Mouse (Mus musculus) embryonic stem cell, embryonic (primary cell): ENCODE results near the gene Pparg.

Experiments
- CTCF ChIA-PET, 4 experiments: fragments of 300-600 bp in 2 of 4; fragments of 350-600 bp in 2 of 4; sonication (Branson Sonifier 250); formaldehyde crosslinking; loops; one replicate each; lab custom pipeline; 2022; ENCODE audit warnings: inconsistent platforms in 2 of 4; lab: Charles Lee
- POLR2A ChIA-PET, 4 experiments: fragments of 300-600 bp in 2 of 4; fragments of 350-600 bp in 2 of 4; sonication (Branson Sonifier 250); formaldehyde crosslinking; loops; one replicate each; lab custom pipeline; 2022; ENCODE audit warnings: antibody characterized with exemption in 4 of 4, inconsistent platforms in 1 of 4; lab: Charles Lee

The Pparg gene

DNA sequence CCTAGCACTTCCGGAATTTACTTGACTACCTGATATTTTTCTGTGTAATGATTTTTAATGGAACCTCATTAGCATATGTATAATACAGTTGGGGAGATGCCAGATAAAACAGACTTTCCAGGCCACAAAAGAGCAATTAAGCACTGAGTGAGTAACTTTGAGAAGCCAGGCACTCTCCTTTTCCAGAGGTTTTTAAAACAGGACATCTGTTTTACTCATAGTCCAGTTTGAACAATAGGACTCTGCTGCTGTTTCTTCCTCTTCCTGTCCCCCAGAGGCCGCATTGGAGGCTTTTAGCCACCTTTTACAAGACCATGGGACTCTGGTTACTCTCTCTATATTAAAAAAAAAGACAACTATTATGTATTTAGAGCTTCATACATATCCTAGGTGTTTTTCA is 72.0 kb downstream of the Pparg start:
- ChIA-PET POLR2A (no interaction called here), CTCF (no interaction called here)

DNA sequence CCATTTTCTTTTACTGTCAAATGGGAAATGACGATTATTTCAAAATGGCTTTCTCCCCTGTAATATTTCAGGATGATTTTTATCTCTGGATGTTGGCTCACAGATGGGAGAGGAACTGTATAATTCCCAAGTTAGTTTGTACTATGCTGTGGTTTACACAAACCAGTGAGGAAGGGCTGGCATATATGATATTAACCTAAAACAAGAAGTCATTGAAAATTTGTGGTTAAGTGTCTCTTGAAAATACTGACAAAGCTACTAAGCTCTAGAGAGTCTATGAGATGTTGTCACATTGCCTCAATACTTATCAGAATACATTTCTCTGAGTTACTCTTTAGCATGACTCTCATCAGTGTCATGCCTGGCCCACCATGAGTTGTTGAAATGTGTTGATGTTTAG is 73.3 kb downstream of the Pparg start:
- POLR2A ChIA-PET, result no interaction called here

DNA sequence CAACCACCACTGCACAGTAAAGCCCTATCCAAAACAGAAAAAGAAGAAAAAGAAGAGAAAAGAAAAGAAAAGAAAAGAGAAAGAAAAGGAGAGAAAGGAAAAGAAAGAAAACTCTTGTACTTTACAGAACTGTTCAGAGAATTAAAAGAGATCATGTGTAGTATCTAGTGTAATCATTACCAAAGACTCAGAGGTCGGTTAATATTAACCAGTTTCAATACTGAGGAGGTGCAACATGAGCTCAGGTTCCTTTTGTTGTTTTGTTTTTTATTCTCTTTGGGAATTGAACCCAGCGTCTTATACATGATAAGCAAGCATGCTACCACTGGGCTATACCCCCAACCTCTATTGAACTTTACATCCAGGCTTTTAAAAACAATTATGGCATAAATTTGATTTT is 74.1 kb downstream of the Pparg start:
- ChIA-PET POLR2A (no interaction called here), CTCF (no interaction called here)

More for the DNA sequence above, 73.3 kb downstream of the Pparg start:
- CTCF ChIA-PET, result no interaction called here

DNA sequence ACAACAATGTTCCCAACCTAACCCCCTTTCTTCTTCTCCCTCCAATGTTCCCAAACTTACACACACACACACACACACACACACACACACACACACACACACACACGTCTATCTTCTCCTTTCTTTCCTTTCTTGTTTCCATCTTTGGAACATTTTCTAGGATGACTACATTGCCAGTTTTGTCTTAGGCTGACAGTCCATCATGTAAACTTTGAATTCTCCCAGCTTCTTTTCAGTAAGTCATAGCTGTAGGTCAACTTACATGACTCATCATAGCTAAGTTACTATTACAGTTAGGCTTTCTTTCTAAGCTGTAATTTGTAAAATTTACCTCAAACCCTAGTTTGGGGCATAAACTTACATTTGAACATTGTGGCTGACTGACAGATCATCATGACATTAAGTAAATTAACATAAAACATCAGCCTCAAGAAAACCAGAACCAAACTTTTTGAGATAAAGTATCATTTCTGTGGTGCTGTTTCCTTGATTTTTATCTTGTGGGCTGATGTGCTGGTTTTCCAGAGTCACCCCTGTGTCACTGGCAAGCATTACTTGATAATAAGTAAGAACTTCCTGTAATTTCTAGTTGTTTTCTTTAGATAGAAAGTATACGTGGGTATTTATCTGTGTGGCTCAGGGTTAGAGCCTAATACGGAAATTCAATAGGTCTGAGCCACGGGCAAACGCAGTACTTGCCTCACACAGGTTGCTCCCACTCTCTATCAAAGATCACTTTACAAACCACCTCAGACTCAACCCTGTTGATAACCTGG is 79.7 kb downstream of the Pparg start:
- POLR2A ChIA-PET, result interaction anchor here in 1 of 4 experiments (0.7 to 2.0 kb wide), 2 partner anchors 9 to 10 kb away, joined by 3 to 4 read pairs; no protein-coding TSS in a partner anchor
- CTCF ChIA-PET, result no interaction called here

DNA sequence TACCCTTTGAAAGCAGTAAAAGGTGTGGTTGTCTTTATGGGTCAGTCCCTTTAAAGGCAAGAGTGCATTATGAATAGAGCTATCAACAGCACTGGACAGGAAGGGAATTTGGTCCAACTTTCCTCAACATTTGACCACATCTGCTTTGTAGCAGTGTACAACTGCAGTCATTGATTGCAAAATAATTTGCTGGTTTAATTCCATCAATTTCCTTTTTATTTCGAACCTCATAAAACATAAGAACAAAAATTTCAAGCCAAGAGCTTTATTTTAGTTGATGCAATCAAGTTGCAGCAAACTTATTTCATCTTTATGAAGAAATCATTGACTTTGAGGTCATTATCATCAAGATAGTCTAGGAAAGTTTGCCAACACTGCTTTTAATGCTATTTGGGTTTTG is 91.8 kb downstream of the Pparg start:
- ChIA-PET CTCF (interaction anchor here in 1 of 4 experiments (0.9 kb wide), 1 partner anchor 87 kb away, joined by 3 read pairs; no protein-coding TSS in a partner anchor), POLR2A (no interaction called here)

DNA sequence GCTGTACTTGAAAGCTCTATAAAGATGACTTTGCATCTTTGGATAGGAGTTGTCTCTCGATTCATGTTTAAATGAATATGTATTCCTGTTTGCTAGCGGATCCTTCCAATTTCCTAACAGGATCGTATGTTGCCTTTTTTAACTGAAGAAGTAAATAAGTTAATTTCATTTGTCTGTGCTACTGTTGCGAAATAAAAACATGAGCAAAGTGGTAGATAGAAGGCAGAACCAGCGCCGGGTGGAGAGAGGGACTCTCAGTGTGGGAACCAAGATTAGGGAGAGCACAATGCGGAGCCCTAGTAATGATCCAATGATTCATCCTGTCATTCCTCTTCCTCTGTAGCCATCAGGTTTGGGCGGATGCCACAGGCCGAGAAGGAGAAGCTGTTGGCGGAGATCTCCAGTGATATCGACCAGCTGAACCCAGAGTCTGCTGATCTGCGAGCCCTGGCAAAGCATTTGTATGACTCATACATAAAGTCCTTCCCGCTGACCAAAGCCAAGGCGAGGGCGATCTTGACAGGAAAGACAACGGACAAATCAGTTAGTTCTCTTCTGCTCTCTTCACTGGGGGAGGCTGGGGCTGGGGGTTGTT is 102.1 kb downstream of the Pparg start:
- ChIA-PET CTCF (no interaction called here), POLR2A (no interaction called here)

DNA sequence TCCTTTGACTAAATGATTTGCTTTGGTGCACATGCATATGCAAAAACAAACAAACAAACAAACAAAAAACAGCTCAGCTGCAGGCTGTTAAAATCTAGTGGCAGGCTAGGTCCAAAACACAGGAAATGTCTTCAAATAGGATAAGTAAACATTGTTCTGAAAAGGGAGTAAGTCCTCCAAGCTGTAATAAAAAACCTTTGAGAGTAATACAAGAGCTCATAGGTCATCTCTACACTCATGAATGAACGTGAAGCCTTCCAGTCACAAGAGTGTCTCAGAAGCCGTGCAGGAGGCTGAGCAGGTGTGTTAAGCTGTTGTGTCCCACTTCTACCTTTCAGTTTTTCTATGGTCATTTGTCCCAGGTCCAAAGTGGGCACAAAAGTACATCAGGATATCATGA is 102.6 kb downstream of the Pparg start:
- ChIA-PET CTCF (no interaction called here), POLR2A (no interaction called here)

DNA sequence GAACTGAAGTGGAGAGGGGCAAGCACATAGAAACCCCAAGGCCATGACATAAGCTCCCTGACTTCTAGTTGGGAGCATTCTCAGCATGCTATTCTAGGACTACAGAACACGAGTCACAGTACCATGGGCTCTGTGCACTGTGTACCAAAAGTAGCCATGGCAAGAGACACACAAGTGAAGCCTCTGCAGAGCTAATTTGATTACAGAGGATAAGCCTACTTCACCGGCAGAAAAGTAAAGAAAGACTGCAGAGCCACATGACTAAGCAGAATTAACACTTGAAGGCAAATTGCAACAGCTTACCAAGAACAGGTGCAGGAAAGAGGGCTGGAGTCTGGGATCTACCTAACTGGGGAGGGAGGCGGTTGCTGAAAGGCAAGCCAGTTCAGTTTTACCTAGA is 103.9 kb downstream of the Pparg start:
- ChIA-PET POLR2A (no interaction called here), CTCF (interaction anchor here in 1 of 4 experiments (0.7 kb wide), 1 partner anchor 415 kb away, joined by 3 read pairs; no protein-coding TSS in a partner anchor)

DNA sequence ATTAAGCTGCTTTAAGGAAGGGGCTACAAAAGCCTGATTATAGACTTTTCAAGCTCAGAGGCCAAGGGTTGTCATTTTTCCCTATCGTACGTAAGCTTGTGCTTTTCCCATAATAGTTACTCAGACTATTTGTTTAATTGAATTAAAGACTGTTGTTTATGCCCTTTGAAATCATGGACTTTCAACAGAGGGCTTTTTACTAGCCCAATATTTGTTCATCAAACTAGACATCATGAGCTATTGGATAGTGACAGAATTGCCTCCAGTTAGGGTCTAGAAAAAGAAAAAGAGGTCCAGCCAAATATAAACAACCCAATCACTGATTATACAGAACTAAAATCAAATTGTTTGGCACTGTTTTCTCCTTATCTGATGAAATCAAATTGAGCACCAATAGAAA is 104.7 kb downstream of the Pparg start:
- ChIA-PET POLR2A (interaction anchor here in 1 of 4 experiments (0.7 to 0.8 kb wide), 2 partner anchors 12 to 14 kb away, joined by 3 read pairs; no protein-coding TSS in a partner anchor), CTCF (no interaction called here)

DNA sequence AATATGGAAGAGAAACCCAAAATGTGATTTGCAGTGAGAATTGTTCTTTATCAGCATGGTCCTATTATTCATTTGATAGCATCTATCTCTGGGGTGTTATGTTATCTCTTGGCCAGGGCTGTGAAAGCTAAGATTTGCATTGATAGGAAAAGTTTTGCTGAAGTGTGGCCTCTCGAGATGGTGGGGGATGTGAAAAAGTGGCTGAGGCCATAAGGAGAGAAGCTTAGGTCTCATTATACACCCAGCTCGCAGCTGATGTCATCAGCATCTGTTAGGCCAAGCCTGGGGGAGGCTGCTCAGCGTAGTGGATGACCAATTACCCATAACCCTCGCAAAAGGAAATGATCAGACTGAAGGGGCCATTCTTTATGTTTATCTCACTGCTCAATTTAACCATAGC is 105.1 kb downstream of the Pparg start:
- ChIA-PET POLR2A (interaction anchor here in 1 of 4 experiments (0.7 to 0.8 kb wide), 2 partner anchors 11 to 13 kb away, joined by 3 read pairs; no protein-coding TSS in a partner anchor), CTCF (no interaction called here)

DNA sequence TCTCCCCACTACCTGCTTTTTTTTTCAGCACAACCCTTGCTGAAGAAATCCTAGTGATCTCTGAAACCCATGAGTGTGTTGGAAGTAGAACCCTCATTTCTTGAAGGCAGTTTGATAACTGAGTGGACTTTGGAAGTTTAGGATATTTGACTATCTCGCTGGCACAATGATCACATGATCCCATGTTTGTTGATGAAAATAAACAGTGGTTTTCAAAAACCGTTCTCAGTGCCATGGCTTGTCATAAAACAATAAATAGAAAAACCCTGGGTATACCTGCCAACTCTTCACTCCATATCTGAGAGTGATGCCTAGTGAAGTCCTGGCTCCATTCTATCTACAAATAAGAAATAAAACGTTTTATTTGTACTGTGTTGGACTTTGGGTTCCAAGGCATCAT is 105.8 kb downstream of the Pparg start:
- POLR2A ChIA-PET, result no interaction called here
- CTCF ChIA-PET, result no interaction called here

DNA sequence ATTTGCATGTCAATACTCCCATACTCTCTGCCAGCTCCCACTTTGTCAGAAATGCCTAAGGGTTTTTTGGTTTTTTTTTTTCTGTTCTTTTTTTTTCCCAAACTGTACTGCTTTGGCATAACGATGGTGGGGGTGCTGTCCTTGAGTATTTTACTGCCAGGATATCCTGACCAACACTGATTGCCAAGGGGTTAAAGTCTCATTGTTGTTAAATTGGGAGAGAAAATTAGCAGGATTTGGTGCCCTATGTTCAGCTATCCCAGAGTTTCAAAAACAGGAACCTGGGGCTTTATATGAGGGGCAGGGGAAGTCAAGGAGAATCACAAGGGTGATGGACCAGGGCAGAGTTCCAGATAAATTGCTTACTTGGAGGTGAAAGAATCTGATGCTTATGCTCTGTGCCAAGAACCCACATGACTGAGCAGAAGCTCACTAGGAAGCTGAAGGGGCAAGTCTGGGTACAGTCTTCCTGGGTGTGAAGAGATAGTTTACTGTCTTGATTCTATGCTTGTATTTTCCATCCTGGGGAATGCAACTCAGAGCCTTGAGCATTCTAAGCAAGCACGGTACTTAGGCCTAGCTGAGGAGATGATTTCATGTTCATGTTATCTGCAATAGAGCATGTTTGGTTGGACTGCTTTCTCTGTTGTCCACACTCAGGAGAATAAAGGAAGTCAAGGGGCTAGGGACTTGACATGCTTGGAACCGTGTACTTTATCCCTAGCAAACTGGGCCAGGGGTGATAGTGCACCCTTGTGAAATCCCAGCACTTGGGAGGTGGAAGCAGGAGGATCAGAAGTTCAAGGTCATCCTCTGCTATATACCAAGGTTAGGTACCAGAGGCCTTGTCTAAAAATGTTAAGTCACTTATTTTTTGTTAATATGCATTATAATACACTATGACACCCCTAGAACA is 109.2 kb downstream of the Pparg start:
- CTCF ChIA-PET, result interaction anchor here in 2 of 4 experiments (0.6 to 0.8 kb wide), 3 partner anchors 61 to 626 kb away, joined by 3 to 13 read pairs (median 4); no protein-coding TSS in a partner anchor

DNA sequence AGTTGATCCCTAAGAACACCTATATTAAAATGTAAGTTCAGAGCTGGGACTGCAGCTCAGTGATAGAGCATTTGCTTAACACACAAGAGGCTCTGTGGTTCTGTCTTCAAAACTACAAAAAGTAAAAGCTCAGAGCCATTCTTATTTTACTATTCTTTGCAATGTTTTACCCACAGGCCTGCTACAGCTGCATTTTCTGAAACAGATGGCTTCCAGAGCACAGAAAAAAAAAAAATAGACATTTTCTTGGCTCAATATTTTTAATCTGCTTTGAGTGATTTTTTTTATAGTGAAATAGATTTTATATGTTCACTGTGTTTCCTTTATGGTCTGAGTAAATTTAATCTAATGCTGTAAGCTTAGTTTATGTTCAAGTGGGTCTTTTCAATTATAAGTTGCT is 111.2 kb downstream of the Pparg start:
- ChIA-PET CTCF (no interaction called here), POLR2A (interaction anchor here in 1 of 4 experiments (0.7 kb wide), 1 partner anchor 879 kb away, joined by 4 read pairs; no protein-coding TSS in a partner anchor)

More for the DNA sequence above, 109.2 kb downstream of the Pparg start:
- POLR2A ChIA-PET, result no interaction called here

DNA sequence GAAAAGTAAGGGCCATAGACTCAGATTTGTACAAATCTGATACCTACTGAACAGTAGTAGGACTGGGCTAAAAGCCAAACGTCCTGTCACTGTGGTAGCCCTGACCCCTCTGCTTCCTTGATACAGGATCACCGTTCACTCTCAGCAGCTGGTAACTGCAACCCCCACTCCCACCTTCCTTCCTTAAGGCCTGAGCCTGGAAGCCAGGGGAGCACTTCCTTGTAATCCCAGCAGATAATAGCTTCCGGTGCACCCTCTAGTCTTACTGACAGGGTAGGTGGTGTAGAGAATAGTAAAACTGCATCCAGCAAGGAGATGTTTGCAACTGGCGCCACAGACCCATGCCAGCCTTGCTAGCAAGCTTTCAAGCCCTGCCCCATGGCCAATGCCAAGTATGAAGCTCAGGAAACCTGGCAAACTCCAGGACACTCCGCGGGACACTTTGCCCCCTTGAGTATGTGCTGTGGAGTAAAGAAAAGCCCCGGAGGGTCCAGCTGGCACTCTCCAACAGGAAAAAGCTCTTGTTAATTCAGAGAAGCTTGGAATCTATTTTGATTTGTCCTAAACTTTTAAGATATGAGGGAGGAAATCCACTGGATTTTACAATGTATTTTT is 116.4 kb downstream of the Pparg start:
- POLR2A ChIA-PET, result interaction anchor here in 1 of 4 experiments (0.6 to 0.9 kb wide), 2 partner anchors 12 to 1505 kb away, joined by 3 to 4 read pairs; no protein-coding TSS in a partner anchor

DNA sequence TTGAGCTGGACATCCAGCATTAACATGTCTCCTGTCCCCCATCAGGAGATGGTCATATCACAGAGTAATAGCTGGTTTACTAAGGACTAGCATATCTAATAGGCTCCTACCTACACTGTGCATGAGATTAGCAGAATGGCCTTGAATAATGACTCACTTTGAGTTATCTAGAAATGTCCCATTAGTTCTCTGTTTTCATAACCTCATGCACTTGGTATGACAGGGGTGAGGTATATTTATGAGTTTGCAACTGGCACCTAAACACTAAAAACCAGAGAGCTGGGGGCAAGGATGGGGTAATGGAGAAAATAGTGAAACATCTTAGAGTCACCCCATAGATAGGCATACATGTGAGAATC is 119.2 kb downstream of the Pparg start:
- CTCF ChIA-PET, result interaction anchor here in 1 of 4 experiments (0.9 kb wide), 1 partner anchor 59 kb away, joined by 3 read pairs; no protein-coding TSS in a partner anchor
- POLR2A ChIA-PET, result interaction anchor here in 1 of 4 experiments (1.0 kb wide), 1 partner anchor 15 kb away, joined by 3 read pairs; no protein-coding TSS in a partner anchor

More for the DNA sequence above, 116.4 kb downstream of the Pparg start:
- CTCF ChIA-PET, result no interaction called here

DNA sequence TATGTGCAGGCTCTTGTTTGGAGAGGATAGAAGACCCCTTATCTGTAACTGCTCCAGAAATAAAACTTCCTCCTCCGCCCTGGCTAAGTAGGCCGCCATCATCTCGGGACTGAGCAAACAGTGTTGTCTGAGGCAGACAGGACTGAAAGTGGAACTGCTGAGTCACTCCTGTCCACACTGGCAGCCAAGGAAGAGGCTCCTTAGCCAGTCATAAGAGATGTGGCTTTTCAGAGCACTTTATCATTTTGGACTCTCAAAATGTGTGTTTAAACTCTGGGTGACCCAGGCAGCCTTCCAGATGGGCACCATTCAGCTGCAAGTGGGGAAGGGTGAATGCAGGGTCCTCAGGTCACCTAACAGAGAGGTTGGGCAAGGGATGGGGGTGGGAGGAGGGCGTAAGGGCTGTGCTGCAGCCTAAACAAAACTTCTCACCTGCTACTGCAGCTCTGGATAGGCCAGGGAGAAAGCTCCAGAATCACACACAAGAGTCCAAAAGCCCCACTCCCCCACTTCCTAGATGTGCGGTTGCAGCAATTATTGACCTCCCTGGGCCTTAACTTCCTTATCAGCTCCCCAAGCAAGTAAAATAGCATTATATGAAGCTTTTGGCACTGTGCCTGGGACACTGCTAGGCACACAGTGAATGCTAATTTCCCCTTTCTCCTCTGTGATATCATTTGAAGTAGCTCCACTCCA is 119.7 kb downstream of the Pparg start:
- ChIA-PET CTCF (interaction anchor here in 1 of 4 experiments (0.9 kb wide), 1 partner anchor 58 kb away, joined by 3 read pairs; no protein-coding TSS in a partner anchor), POLR2A (interaction anchor here in 2 of 4 experiments (0.7 to 1.1 kb wide), 2 partner anchors 9 to 18 kb away, joined by 3 read pairs; no protein-coding TSS in a partner anchor)

DNA sequence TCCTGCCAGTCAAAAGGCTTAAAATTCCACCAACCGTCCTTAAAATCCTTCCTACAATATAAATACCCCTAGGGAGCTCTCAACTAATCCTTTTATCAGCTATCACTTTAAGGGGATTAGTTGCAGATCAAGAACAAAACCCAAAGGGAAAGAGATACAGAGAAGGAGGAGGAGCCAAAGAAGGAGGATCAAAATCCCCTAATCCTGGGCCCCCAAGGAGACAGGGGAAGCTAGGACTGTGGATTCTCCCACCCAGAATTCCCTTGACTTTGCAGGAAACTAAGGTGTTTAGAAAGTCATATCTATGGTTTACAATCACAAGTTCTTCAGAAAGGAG is 120.2 kb downstream of the Pparg start:
- ChIA-PET POLR2A (interaction anchor here in 2 of 4 experiments (0.7 to 1.1 kb wide), 2 partner anchors 9 to 18 kb away, joined by 3 read pairs; no protein-coding TSS in a partner anchor), CTCF (interaction anchor here in 1 of 4 experiments (0.9 kb wide), 1 partner anchor 58 kb away, joined by 3 read pairs; no protein-coding TSS in a partner anchor)
